Mouse (Mus musculus) kidney, postnatal 25 days (tissue): ENCODE measurements around the gene Retreg3.
"Not testable (repeated sequence)": the region's sequence is repeated elsewhere in the genome, so short reads cannot be mapped to it uniquely, and the experiment has no call there.

ENCODE experiments used
- DNase-seq, 2 experiments: peaks; one replicate each; pipeline ENCODE4 v3.0.0; 2021; ENCODE audit warnings: mixed read lengths in 2 of 2

Gene Retreg3

DNA sequence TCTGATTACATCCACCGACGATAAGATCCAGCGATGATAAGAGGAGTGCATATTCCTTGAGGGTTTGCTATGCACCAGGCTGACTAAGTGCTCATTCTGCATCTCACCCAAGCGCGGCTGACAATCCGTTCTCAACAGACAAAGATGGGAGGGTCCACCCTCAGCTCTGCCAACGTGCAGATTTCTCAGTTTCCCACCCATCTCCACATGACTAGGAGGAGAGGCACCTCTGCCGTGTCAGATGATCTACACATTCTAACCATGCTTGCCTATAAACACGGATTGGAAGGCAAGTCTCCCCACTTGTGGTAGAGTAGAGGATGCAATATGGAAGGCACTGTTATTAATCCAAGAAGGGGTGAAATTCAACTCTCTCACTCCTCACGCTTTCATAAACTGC is 29.1 kb upstream of the Retreg3 start:
- no peak for DNase-seq

DNA sequence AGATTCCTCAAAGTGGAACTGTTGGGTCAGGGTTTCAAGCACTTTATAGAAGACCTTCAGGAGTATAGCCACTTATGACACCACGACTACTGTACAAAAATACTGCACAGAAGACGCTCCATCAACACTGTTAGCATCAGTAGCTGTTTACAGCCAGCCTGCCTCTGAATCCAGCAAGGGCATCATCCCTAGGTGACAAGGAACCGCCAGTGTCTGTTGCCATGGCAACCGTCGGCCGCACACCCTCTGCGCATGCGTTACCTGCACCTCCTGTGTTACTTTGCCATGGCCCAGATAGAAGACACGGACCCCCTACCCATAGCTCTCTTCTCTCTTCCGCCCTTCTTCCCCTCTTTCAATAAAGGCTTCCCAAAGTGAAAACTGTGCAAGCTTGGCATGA is 26.7 kb upstream of the Retreg3 start:
- DNase-seq = no peak

DNA sequence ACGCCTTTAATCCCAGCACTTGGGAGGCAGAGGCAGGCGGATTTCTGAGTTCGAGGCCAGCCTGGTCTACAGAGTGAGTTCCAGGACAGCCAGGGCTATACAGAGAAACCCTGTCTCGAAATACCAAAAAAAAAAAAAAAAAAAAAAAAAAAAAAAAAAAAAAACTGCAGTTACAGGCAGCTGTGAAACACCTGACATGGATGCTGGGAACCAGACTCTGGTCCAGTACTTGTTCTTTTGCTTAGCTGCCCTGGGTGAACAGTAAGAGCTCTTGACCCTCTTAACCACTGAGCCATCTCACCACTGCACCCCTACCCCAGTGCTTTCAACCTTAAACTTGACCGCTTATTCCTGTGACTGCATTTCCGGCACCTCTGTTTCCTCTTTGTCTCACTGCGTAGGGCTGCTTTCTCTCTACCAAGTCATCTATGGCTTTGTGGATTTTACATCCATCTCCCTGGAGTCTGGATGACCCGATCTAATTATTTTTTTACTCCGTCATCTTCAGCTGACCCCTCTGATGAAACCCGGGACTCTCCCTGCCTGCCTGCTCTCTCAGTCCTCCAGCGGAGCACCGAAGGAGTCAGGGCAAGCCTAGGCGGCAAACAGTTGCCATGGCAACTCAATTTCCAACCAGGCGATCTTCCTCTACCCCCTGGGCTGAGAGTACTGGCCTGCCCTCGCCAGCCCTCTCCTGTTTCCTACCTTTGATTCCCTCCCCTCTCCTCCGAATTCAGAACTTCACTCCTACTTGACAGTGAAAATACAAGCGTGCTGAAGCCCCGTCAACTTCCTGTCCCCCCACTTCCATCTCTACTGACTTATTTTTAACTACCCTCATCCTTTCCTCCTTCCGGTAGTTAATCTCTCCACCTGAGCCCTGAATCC is 23.9 kb upstream of the Retreg3 start:
- peak; percentile 46 to 75 for DNase-seq

DNA sequence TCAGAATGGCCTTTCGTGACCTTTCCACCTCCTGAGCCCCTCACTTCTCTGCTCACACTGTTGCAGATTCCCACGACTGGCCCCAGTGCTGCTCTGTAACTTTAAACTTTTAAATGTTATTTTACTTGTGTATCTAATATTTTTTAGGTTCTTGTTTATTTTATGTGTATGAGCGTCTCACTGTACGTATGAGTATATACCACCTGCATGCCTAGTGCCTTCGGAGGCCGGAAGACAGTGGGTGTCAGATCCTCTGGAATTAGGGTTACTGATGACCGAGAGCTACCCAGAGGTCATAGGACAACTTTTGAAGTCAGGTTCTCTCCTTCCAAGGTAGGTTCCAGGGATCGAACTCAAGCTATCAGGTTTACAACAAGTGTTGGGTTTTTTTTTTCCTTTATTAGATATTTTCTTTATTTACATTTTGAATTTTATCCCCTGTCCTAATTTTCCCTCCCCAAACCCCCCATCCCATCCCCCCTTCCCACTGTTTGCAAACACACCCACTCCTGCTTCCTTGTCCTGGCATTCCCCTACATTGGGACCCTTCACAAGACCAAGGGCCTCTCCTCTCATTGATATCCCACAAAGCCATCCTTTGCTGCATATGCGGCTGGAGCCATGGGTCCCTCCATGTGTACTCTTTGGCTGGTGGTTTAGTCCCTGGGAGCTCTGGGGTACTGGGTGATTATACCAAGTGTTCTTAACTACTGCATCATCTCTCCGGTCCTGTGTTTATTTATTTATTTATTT is 22.7 kb upstream of the Retreg3 start:
- no peak for DNase-seq

DNA sequence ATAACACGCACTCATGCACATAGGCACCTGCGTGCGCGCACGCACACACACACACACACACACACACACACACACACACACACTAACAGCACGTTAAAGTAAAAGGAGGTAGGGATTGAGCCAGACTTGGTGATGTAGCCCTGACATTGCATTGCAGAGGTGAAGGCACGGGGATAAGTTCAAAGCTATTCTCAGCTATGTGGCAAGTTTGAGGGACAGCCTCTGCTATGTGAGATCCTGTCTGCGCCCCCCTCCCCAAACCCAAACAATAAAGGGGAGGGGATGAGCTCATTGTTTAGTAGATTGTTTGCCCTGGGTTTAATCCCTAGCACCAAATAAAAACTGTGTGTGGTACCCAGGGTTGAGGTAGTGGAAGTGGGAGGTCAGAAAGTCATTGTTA is 21.4 kb upstream of the Retreg3 start:
- no peak for DNase-seq

DNA sequence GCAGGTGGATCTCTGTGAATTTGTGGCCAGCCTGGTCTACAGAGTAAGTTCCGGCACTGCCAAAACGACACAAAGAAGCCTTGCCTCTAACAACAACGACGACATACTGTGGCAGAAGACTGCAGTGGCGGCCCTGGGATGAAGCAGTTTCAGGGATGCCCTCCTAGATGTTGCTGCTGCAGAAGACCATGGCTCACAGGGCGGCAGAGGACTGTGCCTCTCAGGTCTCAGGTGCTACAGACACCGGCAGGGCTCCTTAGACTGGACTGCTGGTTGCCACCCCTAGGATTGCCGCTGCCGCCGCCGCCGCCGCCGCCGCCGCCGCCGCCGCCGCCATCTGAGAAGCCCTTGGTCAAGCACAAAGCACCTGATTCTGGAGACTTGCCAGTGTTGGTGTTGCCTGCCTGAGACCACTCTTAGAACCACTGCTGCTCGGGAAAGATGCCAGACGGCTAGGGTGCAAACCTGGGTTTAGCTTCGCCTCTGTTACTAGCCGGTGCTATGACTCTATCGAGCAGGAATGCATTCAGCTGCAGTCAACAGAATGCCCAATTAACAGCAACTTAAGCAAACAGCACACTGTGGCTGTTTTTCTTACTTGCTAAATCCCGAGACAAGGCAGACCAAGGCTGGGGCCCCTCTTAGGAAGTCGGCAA is 20.6 kb upstream of the Retreg3 start:
- peak; percentile 42 to 47 for DNase-seq

DNA sequence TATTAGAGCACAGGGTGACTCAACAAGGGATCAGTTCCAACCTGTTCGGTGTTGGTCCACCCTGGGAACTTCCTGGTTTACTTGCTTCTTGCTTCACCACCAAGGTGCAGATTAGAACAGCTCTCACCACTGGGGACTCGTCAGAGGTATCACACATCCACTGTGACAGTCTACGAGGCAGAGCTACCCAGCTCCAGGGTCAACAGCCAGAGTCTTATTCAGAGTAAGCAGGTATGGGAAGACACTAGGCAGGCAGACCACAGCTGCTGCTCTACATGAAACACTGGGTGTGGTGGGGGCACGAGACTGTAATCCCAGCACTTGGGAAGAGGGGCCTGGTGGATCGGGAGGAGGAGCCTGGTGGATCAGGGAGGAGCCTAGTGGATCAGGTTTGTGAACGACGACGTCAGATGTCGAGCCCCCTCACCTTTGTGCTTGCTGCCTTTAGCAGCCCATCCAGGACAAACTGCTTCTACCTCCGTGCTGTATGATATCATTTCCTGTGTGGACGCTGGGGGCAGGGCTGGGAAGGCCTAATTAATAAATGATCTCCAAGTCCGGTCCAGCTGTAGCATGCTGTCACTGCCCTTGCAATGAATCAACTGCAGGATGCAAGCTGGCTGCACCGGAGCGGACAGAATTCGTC is 19.0 kb upstream of the Retreg3 start:
- DNase-seq = peak; percentile 68 to 81

DNA sequence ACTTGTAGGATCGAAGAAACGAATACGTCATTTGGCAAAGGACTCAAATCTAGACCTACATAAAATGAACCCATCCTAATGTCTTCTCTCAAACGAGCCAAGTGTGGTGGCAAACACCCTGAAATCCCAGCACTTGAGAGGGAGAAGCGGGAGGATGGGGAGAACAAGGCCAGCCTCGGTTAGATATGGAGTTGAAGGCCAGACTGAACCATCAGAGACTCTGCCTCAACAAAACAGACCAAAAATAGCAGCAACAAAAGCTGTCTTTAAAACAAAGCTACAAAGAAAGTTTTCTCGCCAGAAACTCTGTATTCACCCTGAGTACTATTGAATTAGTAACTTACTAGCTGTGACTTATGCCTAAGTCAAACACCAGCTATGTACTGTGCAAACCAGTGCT is 17.3 kb upstream of the Retreg3 start:
- DNase-seq = no peak

DNA sequence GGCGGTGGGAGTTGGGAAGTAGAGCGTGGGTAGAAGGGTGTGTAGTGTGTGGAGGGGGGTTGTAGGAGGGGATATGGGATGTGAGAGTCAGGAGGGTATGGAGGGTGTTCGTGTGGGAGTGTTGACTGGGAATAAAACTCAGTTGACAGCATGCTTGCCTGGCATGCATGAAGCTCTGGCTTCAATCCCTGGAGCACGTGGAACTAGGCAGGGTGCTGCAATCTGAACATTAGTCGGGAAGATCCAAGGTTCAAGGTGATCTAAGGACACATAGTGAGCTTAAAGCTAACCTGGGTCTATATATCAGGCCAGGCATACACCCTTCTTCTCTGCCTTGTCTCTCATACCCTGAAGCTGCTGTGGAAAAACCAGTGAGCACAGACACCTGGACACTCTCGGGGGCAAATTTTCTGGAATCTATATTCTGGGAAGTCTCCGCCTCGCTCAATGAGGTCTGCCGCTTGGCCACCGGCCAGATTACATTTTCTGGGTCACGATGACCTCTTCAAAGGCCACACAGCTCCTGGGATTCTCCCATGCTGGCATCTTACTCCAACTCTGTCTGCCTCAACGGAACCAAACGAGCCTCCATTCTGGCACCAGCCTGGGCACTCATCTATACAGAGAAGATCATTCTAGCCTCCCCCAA is 14.6 kb upstream of the Retreg3 start:
- DNase-seq = peak in 1 of 2 experiments; percentile 18

DNA sequence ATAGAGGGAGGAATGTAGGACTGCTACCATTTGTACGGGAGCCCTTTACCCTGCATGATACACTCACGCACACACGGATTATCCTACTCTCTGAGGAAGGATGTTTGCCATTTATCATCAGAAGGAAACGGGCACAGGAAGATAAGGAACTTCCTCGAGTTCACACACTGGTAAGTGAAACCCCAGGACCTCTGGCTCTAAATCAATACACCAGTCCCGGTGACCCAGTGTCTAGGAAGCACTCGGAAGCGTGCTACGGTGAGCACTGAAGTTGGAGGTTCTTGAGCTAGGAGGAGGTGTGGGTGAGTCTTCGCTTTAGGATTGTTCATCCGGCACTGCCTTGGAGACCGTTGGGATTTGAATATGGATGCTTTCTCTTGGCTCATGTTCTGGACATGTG is 13.3 kb upstream of the Retreg3 start:
- peak; percentile 35 to 45 for DNase-seq

DNA sequence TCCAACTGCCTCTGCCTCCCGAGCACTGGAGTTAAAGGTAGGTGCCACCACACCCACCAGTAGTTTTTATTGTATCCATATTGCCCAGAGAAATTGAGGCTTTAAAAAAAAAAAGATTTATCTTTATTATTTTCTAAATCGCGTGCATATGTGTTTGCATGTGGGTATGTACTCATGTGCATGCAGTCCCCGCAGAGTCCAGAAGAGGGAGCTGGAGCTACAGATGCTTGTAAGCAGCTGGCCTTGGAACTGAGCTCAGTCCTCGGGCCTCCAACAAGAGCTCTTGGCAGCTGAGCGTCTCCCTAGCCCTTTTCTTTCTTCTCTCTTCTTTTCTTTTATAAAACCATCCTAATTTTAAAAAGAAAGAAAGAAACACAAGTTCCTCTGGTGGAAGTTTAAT is 12.0 kb upstream of the Retreg3 start:
- DNase-seq = peak; percentile 49 to 53

DNA sequence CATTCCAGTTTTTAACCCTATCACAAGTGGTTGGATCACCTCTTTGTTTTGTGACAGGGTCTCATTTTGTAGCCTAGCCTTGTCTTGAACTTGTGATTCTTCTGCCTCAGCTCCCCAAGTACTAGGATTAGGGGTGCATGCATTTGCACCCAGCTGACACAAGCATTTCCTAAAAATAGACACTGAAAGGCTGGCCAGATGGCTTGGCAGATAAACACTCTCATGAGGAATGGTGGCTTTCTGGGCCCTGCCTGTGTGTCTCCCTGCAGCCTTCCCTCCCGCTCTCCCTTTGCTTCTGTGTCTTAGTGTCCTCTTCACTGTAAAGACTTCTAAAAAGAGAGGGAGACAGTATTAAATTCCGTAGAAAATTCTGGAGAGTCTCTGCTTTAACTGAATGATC is 11.5 kb upstream of the Retreg3 start:
- DNase-seq = no peak

DNA sequence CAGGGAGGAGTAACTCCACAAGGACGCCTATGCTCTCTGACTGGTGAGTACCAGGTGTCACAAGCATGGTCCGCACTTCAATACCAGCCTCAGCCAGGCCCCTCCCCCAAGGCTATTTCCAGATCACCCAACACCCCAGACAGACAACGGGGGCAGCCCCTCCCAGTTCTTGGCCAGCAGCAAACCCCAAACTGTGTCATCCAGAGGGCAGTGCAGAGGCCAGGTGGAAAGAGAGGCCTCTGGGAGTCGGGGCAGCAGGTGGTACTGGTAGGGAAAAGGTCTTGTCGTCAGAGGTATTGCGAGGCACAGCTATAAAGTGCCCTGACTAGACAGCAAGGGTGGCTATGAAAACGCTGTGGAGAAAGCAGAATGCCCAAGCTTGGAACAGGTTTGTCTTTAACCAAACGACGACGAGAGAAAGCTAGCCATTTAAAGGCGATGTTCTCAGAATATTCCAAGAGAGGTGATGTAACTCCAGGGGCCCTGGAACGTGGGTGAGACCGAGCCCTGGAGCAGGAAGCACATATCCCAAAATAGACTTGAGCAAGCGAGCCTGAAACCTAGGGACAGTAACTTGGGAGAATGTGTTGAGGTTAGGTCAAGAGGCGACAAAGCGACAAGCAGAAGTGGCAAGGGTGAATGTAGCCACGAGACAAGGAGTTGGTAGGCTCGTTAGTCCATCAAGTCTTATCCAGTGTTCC is 10.5 kb upstream of the Retreg3 start:
- peak in 1 of 2 experiments; percentile 53 for DNase-seq

DNA sequence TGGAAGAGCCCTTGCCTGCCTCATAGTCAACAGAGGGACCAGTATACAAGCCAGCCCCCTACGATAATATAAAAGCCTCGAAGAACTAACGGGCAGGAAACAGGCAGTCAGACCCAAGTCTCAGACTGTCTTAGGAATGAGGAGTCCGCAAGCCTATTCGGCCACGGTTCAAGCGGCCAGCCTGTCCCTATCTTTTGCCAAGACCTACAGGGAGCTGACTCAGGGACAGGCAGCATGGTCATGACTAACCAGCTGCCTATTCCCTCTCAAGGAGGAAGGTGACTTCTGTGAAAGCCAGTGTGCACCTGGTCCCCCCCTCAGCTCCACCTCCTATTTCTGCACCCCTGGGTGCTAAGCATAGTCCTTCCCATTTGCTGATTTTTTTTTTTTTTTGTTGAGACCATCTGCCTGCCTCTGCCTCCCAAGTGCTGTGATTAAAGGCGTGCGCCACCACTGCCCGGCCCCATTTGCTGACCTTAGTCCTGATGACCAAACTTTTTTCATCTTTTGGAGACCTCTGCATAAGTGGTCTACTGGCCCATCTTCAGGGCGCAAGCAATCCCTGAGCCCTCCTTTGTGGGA is 9.4 kb upstream of the Retreg3 start:
- no peak for DNase-seq

DNA sequence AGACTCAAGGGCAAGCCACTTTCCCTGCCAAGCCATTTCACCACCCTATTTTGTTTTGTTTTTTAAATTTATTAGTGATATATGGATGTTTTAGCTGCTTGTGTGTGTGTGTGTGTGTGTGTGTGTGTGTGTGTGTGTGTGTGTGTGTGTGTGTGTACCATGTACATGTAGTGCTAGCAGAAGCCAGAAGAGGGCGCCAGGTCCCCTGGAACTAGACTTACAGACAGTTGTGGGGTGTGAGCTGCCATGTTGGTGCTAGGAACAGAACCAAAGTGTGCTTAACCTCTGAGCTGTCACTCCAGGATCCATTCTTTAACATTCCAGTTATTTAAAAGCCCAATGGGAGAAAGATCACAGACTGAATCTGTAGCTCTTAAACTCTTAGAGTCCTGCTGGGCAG is 7.4 kb upstream of the Retreg3 start:
- peak in 1 of 2 experiments; percentile 37 for DNase-seq

DNA sequence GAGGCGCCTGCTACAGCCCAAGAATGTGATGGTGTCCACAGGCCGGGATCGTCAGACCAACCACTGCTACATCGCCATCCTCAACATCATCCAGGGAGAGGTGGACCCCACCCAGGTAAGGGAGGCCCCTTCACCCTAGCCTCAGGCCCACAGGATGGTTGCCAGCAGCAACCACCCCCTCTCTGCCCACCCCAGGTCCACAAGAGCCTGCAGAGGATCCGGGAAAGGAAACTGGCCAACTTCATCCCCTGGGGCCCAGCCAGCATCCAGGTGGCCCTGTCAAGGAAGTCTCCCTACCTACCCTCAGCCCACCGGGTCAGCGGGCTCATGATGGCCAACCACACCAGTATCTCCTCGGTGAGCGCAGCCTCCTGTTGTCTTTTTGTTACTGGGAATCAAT is 5.3 kb upstream of the Retreg3 start:
- not testable (repeated sequence) for DNase-seq

DNA sequence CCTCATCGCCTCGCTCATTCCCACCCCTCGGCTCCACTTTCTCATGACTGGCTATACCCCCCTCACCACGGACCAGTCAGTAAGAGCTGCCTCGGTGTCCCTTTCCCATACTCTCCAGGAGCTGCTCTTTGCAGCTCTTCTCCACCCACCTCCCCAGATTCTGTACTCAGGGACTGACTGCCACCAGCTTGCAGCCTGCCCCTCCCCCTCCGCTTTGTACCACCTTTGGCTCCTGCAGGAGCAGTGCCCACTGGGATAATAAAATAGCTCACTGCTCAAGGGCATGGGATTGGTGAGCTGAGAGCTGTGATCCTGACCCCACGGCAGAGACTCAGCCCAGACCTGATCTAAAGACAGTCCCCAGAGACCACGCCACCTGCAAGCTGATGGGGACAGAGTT is 4.8 kb upstream of the Retreg3 start:
- not testable (repeated sequence) for DNase-seq

DNA sequence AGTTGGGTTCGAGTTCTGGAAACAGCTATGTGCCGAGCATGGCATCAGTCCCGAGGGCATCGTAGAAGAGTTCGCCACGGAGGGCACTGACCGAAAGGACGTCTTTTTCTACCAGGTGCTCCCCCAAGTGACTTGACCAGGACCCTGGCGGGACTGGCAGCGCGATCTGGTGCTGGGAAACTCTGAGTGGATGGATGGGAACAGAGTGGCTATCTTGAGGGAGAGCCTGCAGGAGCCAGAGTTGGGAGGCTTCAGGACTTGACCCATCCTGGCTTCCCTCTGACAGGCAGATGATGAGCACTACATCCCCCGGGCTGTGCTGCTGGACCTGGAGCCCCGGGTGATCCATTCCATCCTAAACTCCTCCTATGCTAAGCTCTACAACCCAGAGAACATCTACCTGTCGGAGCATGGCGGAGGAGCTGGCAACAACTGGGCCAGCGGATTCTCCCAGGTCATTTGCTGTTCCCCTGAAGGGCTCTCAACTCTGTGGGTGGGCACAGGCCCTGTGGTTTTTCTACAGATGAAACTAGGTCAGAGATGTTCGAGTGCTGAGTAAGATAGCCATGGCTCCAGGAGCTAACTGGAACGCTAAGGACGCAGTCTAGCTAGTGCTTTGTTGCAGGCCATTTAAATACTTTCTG is 974 bp upstream of the Retreg3 start:
- no peak for DNase-seq

DNA sequence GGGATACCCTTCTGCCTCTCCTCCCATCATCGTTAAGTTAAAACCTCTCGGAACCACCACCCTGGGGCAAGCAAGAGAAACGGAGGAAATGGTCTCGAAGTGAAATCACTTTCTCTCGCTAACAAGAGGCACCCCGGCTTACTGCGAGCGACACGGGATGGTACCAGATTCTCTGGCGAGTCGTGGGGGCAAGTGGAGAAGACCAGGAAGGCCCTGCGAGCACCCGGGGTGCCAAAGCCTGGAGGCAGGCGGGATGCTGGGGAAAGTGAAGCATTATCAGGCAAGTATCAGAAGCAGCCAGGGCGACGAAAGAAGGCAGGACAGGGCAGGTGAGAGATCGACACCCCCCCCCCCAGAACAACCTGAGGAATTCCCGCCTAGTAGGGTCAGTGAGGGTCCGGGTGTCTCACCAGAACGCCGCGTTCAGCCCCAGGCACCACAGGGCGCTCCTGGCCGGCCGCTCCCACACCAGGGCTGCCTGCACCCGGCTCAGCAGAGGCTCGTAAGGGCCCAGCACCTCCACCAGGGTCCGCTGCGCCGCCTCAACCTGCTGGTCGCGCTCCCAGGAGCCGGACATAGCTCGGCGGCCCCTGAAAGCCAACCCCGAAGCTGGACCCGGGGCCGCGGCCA is 447 bp downstream of the Retreg3 start:
- no peak for DNase-seq

DNA sequence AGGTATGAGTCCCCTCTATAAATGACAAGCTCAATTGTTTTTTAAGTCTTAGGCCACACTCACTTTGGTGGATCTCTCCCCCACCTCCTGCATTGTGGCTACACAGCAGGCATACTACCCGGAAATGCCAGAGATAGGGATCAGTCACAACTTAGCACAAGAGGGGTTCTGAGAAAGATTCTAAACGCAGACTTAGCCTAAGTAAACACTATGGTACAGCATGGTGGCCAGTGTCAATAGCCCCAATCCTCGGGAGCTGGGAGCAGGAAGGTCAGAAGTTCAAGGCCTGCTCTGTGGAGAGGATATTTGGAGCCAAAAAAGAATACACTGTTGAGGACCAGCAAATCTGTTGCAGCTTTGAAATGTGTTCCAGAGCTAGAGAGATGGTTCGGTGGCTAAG is 1.6 kb downstream of the Retreg3 start:
- no peak for DNase-seq
